Mouse (Mus musculus) liver (tissue): Measurements from ENCODE around the gene Nkd2.

Experiments
- DNase-seq: peaks from one replicate; pipeline ENCODE4 v3.0.0-alpha.2; 2020; ENCODE audit warnings: mixed read lengths

The Nkd2 gene

GRCm38 (mm10) chr13:73847465-73847836 is at the start of gene Nkd2:
TSS of gene Nkd2 (minus strand) at chr13:73847631.
- peak; percentile 71 for DNase-seq

- DNase-seq = peak; percentile 9
These were observed 45.2 kb upstream of the Nkd2 start for GRCm38 (mm10) chr13:73892493-73893178.

- DNase-seq = peak; percentile 11
These were observed 40.0 kb upstream of the Nkd2 start for GRCm38 (mm10) chr13:73887415-73887874.

GRCm38 (mm10) chr13:73886601-73887000 is 39.2 kb upstream of the Nkd2 start:
- DNase-seq = no peak

- DNase-seq = no peak
These were observed 38.6 kb upstream of the Nkd2 start for GRCm38 (mm10) chr13:73886066-73886465.

- DNase-seq = no peak
These were observed 38.2 kb upstream of the Nkd2 start for GRCm38 (mm10) chr13:73885656-73886055.

- DNase-seq = no peak
These were observed 33.9 kb upstream of the Nkd2 start for GRCm38 (mm10) chr13:73881347-73881746.

GRCm38 (mm10) chr13:73879824-73880223 is 32.4 kb upstream of the Nkd2 start:
- peak; percentile 44 for DNase-seq

GRCm38 (mm10) chr13:73872159-73872558 is 24.7 kb upstream of the Nkd2 start:
- no peak for DNase-seq

- DNase-seq = no peak
These were observed 604 bp downstream of the Nkd2 start for GRCm38 (mm10) chr13:73846589-73847464.

GRCm38 (mm10) chr13:73842696-73843095 is 4.7 kb downstream of the Nkd2 start:
- DNase-seq = no peak

GRCm38 (mm10) chr13:73839740-73840139 is 7.7 kb downstream of the Nkd2 start:
- DNase-seq = no peak

- DNase-seq = no peak
These were observed 8.3 kb downstream of the Nkd2 start for GRCm38 (mm10) chr13:73839137-73839548.

GRCm38 (mm10) chr13:73837708-73838107 is 9.7 kb downstream of the Nkd2 start:
- no peak for DNase-seq

- DNase-seq = no peak
These were observed 10.9 kb downstream of the Nkd2 start for GRCm38 (mm10) chr13:73836491-73836890.

GRCm38 (mm10) chr13:73835791-73836190 is 11.6 kb downstream of the Nkd2 start:
- no peak for DNase-seq

GRCm38 (mm10) chr13:73833809-73834208 is 13.6 kb downstream of the Nkd2 start:
- no peak for DNase-seq

GRCm38 (mm10) chr13:73831486-73831885 is 15.9 kb downstream of the Nkd2 start:
- DNase-seq = peak; percentile 47

GRCm38 (mm10) chr13:73827243-73827642 is 20.2 kb downstream of the Nkd2 start:
- DNase-seq = no peak

GRCm38 (mm10) chr13:73823711-73824110 is 23.7 kb downstream of the Nkd2 start:
- DNase-seq = no peak

- DNase-seq = peak; percentile 59
These were observed 25.1 kb downstream of the Nkd2 start for GRCm38 (mm10) chr13:73822187-73822800.

GRCm38 (mm10) chr13:73821251-73821650 is 26.2 kb downstream of the Nkd2 start:
- DNase-seq = no peak

- no peak for DNase-seq
These were observed 28.5 kb downstream of the Nkd2 start for GRCm38 (mm10) chr13:73818921-73819320.

GRCm38 (mm10) chr13:73816338-73816737 is 31.1 kb downstream of the Nkd2 start:
- DNase-seq = no peak
